Mouse (Mus musculus) heart, adult 2 months (tissue): ENCODE data around the gene Tulp4.

Experiments used
- CTCF ChIP-seq: fragments of 200-600 bp; IDR thresholded peaks from 2 replicates; pipeline ENCODE4 v1.8.1; 2022; ENCODE audit warnings: antibody characterized with exemption, mild to moderate bottlenecking, moderate library complexity
- POLR2A ChIP-seq: fragments of 200-500 bp; IDR thresholded peaks from 2 replicates; pipeline ENCODE4 v1.6.1; 2011; ENCODE audit warnings: mild to moderate bottlenecking, low read depth, low read length, control low read depth; ENCODE audit not compliant: insufficient read depth

DNA sequence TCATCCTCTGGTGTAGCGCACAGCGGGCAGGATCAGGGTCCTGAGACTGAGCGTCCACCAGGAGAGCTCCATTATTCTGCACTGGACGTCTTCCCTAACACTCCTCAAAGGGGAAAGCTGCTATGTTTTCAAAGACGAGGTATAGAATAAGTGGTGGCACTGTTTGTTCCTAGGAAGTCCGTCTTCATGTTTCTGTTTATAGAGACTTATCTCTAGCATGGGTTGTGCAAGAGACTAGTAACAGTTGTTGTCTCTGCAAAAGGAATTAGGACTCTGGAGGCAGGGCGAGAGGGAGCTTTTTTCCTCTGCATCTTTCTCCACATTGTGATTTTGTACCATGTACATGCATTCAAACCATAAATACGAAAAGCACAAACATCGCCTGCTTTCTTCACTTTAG, 55.7 kb downstream of the Tulp4 start:
- TF ChIP-seq POLR2A (no peak), CTCF (no peak)
